Mouse (Mus musculus) MEL (cell line): ENCODE data around the gene Grik1. TPM values are rescaled to one million over a fixed set of nuclear protein-coding genes. Genes with fewer than 3 reads are reported as not detected.

Source experiments
- DNase-seq: peaks from one replicate; pipeline ENCODE4 v3.0.0; 2011; ENCODE audit warnings: low read depth, low spot score
- H3K27ac ChIP-seq: 2 replicates; pipeline ENCODE4 v1.5.1; 2012; ENCODE audit warnings: low read depth, mild to moderate bottlenecking, control low read depth, low read length, moderate library complexity; ENCODE audit not compliant: control insufficient read depth
- H3K27me3 ChIP-seq, 2 experiments: fragments of 150-350 bp in 1 of 2; sonication (generic) in 1 of 2; 2 replicates each; pipeline ENCODE4 v1.6.1; 2012; ENCODE audit warnings: low read length in 2 of 2, mild to moderate bottlenecking in 2 of 2, improper control_type of control experiment in 1 of 2, moderate library complexity in 1 of 2; ENCODE audit not compliant: insufficient read depth in 2 of 2, control insufficient read depth in 1 of 2
- H3K36me3 ChIP-seq, 2 experiments: 2 replicates each; pipeline ENCODE4 v1.6.1; 2012 to 2014; ENCODE audit warnings: low read length in 2 of 2, improper control_type of control experiment in 1 of 2, inconsistent platforms in 1 of 2, mild to moderate bottlenecking in 1 of 2; ENCODE audit not compliant: insufficient read depth in 2 of 2, control insufficient read depth in 1 of 2
- H3K4me1 ChIP-seq, 2 experiments: fragments of 150-350 bp in 1 of 2; sonication (generic) in 1 of 2; 2 replicates each; pipeline ENCODE4 v1.6.1; 2012; ENCODE audit warnings: low read length in 2 of 2, improper control_type of control experiment in 1 of 2, mild to moderate bottlenecking in 1 of 2; ENCODE audit not compliant: insufficient read depth in 2 of 2, control insufficient read depth in 1 of 2
- H3K4me3 ChIP-seq, 2 experiments: fragments of 150-350 bp in 1 of 2; sonication (generic) in 1 of 2; 2 replicates each; pipeline ENCODE4 v1.5.1; 2012; ENCODE audit warnings: low read depth in 2 of 2, low read length in 2 of 2, mild to moderate bottlenecking in 2 of 2, moderate library complexity in 2 of 2, control low read depth in 1 of 2, improper control_type of control experiment in 1 of 2; ENCODE audit not compliant: control insufficient read depth in 1 of 2, insufficient read depth in 1 of 2
- H3K79me2 ChIP-seq: 2 replicates; pipeline ENCODE4 v1.6.1; 2012; ENCODE audit warnings: mild to moderate bottlenecking, low read length, moderate library complexity; ENCODE audit not compliant: control insufficient read depth, poor library complexity, insufficient read depth
- H3K9ac ChIP-seq: 2 replicates; pipeline ENCODE4 v1.6.1; 2012; ENCODE audit warnings: low read depth, mild to moderate bottlenecking, control low read depth, low read length, moderate library complexity; ENCODE audit not compliant: control insufficient read depth, poor library complexity, severe bottlenecking
- H3K9me3 ChIP-seq: fragments of 150-350 bp; sonication (generic); replicated peaks from 2 replicates; pipeline ENCODE4 v1.6.1; 2012; ENCODE audit warnings: mild to moderate bottlenecking, low read length, improper control_type of control experiment, moderate library complexity; ENCODE audit not compliant: insufficient read depth
- BHLHE40 ChIP-seq: IDR thresholded peaks from 2 replicates; pipeline ENCODE4 v1.6.1; 2012; ENCODE audit warnings: low read depth, mild to moderate bottlenecking, inconsistent platforms, low read length, improper control_type of control experiment, borderline replicate concordance
- E2F4 ChIP-seq: IDR thresholded peaks from 2 replicates; pipeline ENCODE4 v1.6.1; 2011; ENCODE audit warnings: low read depth, low read length, improper control_type of control experiment, borderline replicate concordance
- EP300 ChIP-seq, 2 experiments: IDR thresholded peaks; 2 replicates each; pipeline ENCODE4 v1.6.1; 2011; ENCODE audit warnings: improper control_type of control experiment in 2 of 2, low read length in 2 of 2, low read depth in 1 of 2, mild to moderate bottlenecking in 1 of 2
- ETS1 ChIP-seq: IDR thresholded peaks from 2 replicates; pipeline ENCODE4 v1.6.1; 2012; ENCODE audit warnings: low read depth, mild to moderate bottlenecking, inconsistent platforms, low read length, improper control_type of control experiment, moderate library complexity
- KAT2A ChIP-seq: conservative IDR thresholded peaks from 2 replicates; pipeline ENCODE4 v1.6.1; 2012; ENCODE audit warnings: low read depth, low read length, improper control_type of control experiment, inconsistent platforms
- MXI1 ChIP-seq: IDR thresholded peaks from 2 replicates; pipeline ENCODE4 v1.6.1; 2011; ENCODE audit warnings: mild to moderate bottlenecking, low read depth, low read length, improper control_type of control experiment
- MYC ChIP-seq: IDR thresholded peaks from 2 replicates; pipeline ENCODE4 v1.6.1; 2011; ENCODE audit warnings: low read depth, mild to moderate bottlenecking, low read length, improper control_type of control experiment, moderate library complexity
- POLR2AphosphoS5 ChIP-seq: IDR thresholded peaks from 2 replicates; pipeline ENCODE4 v1.6.1; 2012; ENCODE audit warnings: low read depth, borderline replicate concordance, mild to moderate bottlenecking, inconsistent platforms, low read length, moderate library complexity, mixed read lengths
- RAD21 ChIP-seq: IDR thresholded peaks from 2 replicates; pipeline ENCODE4 v1.6.1; 2011; ENCODE audit warnings: mild to moderate bottlenecking, low read depth, low read length, improper control_type of control experiment
- SIN3A ChIP-seq: IDR thresholded peaks from 2 replicates; pipeline ENCODE4 v1.6.1; 2012; ENCODE audit warnings: low read length, improper control_type of control experiment, inconsistent platforms
- SMC3 ChIP-seq: IDR thresholded peaks from 2 replicates; pipeline ENCODE4 v1.6.1; 2011; ENCODE audit warnings: low read depth, low read length, improper control_type of control experiment
- TAL1 ChIP-seq: IDR thresholded peaks from 2 replicates; pipeline ENCODE4 v1.6.1; 2012; ENCODE audit warnings: mild to moderate bottlenecking, inconsistent platforms, low read length, moderate library complexity, mixed read lengths
- TBP ChIP-seq: IDR thresholded peaks from 2 replicates; pipeline ENCODE4 v1.8.0; 2011; ENCODE audit warnings: low read depth, low read length, improper control_type of control experiment
- UBTF ChIP-seq: IDR thresholded peaks from 2 replicates; pipeline ENCODE4 v1.6.1; 2012; ENCODE audit warnings: low read depth, mild to moderate bottlenecking, inconsistent platforms, low read length, improper control_type of control experiment, moderate library complexity, borderline replicate concordance; ENCODE audit not compliant: insufficient read depth
- USF1 ChIP-seq: IDR thresholded peaks from 2 replicates; pipeline ENCODE4 v1.6.1; 2014; ENCODE audit warnings: low read depth, mild to moderate bottlenecking, inconsistent platforms, low read length, improper control_type of control experiment, moderate library complexity
- polyA plus RNA-seq, 2 experiments: library from polyadenylated mRNA; stranded (reverse) in 1 of 2; unstranded in 1 of 2; fragments of >175 nt in 1 of 2; fragments of >200 nt in 1 of 2; gene quantifications; 2 replicates each; pipeline versions ENCODE4 v1.2.1 to v1.2.4; 2012; ENCODE audit warnings: low replicate concordance in 2 of 2, low read depth in 1 of 2; ENCODE audit not compliant: insufficient read length in 2 of 2, insufficient read depth in 1 of 2, missing spikeins in 1 of 2
- total RNA-seq: library from RNA; depleted of rRNA; stranded (reverse); fragments of 300-350 nt; gene quantifications from 2 replicates; pipeline ENCODE4 v1.2.3, GENCODE M21; 2012

Grik1 gene
- total and polyA plus RNA-seq, 3 experiments = not detected

DNA sequence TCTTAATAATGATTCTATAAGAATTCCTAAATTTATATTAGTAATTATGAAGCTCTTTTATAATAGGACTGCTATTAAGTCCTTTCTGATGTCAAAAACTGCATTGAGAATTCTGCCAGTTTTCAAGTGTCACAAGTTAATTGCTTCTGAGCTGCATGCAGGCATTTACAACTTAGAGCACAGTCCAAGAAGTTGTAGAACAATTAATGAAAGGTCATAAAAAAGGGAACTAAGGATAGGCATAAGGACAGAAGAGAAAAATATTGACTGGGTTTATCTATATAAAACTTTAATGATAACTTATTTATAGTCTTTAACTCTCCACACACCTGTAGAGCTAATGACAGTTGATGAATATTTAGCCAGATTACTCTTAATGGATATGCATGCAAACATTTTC, 123.5 kb downstream of the Grik1 start:
- H3K36me3 ChIP-seq = no peaks in the 10 kb centered on the region

DNA sequence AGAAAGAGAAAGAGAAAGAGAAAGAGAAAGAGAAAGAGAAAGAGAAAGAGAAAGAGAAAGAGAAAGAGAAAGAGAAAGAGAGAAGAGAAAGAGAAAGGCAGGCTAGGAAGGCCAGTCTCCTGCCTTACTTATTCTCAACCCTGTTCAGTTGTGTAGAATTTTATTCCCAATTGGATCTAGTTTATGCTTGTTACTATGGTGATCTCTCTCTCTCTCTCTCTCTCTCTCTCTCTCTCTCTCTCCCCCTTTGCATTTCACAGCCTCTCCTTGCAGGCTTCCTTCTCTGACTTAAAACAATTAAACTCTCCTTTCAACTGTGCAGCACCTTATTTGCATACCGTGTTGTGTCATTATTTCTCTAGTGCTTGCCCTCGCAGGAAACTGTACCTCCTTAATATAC, 147.5 kb downstream of the Grik1 start:
- no peak for TF ChIP-seq EP300 (IDR thresholded peaks at IDR 0.05; ENCODE audit: low read depth in 1 of 2, low read length in 2 of 2)
- no peak for TF ChIP-seq KAT2A
- TF ChIP-seq BHLHE40 = no peak
- no peak for TF ChIP-seq ETS1
- TF ChIP-seq TAL1 = no peak
- no peak for DNase-seq
- Histone ChIP-seq H3K4me1 (no peaks in the 10 kb centered on the region), H3K9me3 (no peaks in the 10 kb centered on the region), H3K27me3 (no peaks in the 10 kb centered on the region), H3K27ac (no peak overlapping the region), H3K9ac (no peak overlapping the region), H3K79me2 (no peaks in the 10 kb centered on the region), H3K4me3 (no peak overlapping the region), H3K36me3 (no peaks in the 10 kb centered on the region)

More for the DNA sequence above, 123.5 kb downstream of the Grik1 start:
- H3K9ac ChIP-seq = no peak overlapping the region
- H3K79me2 ChIP-seq = no peaks in the 10 kb centered on the region
- no peaks in the 10 kb centered on the region for H3K9me3 ChIP-seq
- no peak for DNase-seq
- H3K27me3 ChIP-seq = no peaks in the 10 kb centered on the region
- H3K4me3 ChIP-seq = no peak overlapping the region
- TF ChIP-seq RAD21 = no peak
- H3K27ac ChIP-seq = no peak overlapping the region
- H3K4me1 ChIP-seq = no peaks in the 10 kb centered on the region

DNA sequence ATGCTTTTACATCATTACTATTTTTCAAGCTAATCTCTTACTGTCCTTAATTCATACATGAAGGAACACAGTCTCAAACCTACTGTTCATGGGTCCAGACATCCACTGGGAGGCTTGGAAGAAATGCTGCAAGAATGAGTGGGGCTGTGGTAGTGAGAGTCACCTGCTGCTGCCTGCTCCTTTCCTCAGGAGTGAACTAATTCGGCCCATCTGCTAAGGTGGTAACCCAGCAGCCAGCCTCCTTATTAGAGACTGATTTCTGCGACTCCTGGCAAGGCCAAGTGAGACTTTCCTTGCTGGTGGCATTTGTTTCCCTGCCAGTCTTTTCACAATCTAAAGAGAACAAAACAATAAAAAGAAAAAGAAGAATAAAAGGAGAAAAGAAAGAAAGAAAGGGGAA, 147.9 kb downstream of the Grik1 start:
- H3K9me3 ChIP-seq = no peaks in the 10 kb centered on the region
- no peaks in the 10 kb centered on the region for H3K36me3 ChIP-seq
- DNase-seq = no peak
- H3K27ac ChIP-seq = no peak overlapping the region
- H3K27me3 ChIP-seq = no peaks in the 10 kb centered on the region
- H3K9ac ChIP-seq = no peak overlapping the region
- no peaks in the 10 kb centered on the region for H3K79me2 ChIP-seq
- H3K4me1 ChIP-seq = no peaks in the 10 kb centered on the region
- no peak overlapping the region for H3K4me3 ChIP-seq
- no peak for TF ChIP-seq SMC3
- TF ChIP-seq POLR2AphosphoS5 = no peak
- no peak for TF ChIP-seq MXI1
- no peak for TF ChIP-seq TAL1
- TF ChIP-seq USF1 = no peak
- TF ChIP-seq RAD21 = no peak
- TF ChIP-seq UBTF = no peak
- TF ChIP-seq KAT2A = no peak
- TF ChIP-seq TBP = no peak
- no peak for TF ChIP-seq SIN3A
- no peak for TF ChIP-seq E2F4
- no peak for TF ChIP-seq MYC
